Mouse (Mus musculus): ENCODE results near the gene Calm4. TPM values are rescaled to one million over a fixed set of nuclear protein-coding genes. Genes with fewer than 3 reads are reported as not detected.
"Not testable (repeated sequence)": the region's sequence is repeated elsewhere in the genome, so short reads cannot be mapped to it uniquely, and the experiment has no call there.

Calm4 gene
- 0.68 and 1.5 TPM in 2 replicates for polyA plus RNA-seq (2012; rRNA removed)

DNA sequence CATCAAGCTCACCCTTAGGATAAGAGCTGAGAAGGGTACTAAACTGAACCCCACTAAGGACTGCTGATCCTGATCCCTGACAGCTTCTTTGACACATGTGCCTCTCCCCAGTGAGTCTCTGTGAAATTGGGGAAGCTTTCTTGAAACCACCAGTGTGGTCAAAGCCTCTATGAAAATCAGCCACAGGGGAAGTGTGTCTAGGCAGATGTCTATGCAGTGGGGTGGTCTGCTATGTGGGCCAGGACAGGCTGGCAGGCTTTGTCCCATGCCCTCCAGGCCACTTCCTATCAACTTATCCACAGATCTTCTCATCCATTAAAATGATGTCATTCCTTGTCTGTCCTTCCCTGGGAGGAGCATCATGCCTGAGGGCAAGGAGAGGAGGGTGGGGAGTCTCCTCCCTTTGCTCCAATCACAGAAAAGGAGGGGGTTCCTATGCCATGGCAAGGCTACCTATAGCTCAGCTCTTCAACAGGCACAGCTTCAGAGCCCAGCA is at the start of gene Calm4:
TSS of gene Calm4 (plus strand) at position 446 of the 496 bp plus-strand sequence.
- not testable (repeated sequence) for H3K27me3 ChIP-seq (ENCODE audit: control insufficient read depth, insufficient read depth, low read length); H3K36me3 ChIP-seq (ENCODE audit: control insufficient read depth, insufficient read depth, low read length); H3K27ac ChIP-seq (ENCODE audit: control insufficient read depth, insufficient read depth, low read length); DNase-seq; H3K4me1 ChIP-seq (replicated peaks; ENCODE audit: control insufficient read depth, insufficient read depth, low read length); H3K4me3 ChIP-seq (ENCODE audit: control insufficient read depth, insufficient read depth, low read length)

DNA sequence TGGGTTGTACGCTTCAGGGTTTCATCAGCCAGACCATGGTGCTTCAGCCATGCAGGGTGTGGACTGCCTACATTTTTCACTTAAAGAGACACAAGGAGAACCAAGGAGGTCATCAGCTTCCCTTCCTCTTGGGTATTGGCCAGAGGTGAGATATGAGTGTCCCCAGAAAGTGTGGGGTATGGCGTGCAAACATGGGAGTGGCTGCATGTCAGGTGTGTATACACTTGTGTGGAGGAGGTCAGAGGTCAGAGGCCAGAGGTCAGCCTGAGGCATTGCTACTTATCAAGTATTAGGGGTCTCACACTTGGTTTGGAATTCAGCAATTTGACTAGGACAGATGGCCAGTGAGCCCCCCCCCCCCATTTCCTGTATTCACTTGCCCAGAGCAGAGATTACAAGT is 49.0 kb upstream of the Calm4 start:
- H3K4me3 ChIP-seq (ENCODE audit: control insufficient read depth, insufficient read depth, low read length), result no peak overlapping the region
- no peak overlapping the region for H3K27ac ChIP-seq (ENCODE audit: control insufficient read depth, insufficient read depth, low read length)
- WGBS, result 100% methylated on average over 2 of the region's 2 CpGs

GRCm38 (mm10) chr13:3789531-3789930 is 48.0 kb upstream of the Calm4 start:
- Histone ChIP-seq H3K27me3 (ENCODE audit: control insufficient read depth, insufficient read depth, low read length) (no peaks in the 10 kb centered on the region), H3K4me3 (ENCODE audit: control insufficient read depth, insufficient read depth, low read length) (no peak overlapping the region), H3K27ac (ENCODE audit: control insufficient read depth, insufficient read depth, low read length) (no peak overlapping the region), H3K36me3 (ENCODE audit: control insufficient read depth, insufficient read depth, low read length) (no peaks in the 10 kb centered on the region), H3K4me1 (replicated peaks; ENCODE audit: control insufficient read depth, insufficient read depth, low read length) (no peaks in the 10 kb centered on the region)
- 90% methylated on average over 2 of the region's 2 CpGs for WGBS
- no peak for DNase-seq
- TF ChIP-seq POLR2A (IDR thresholded peaks at IDR 0.05; ENCODE audit: control insufficient read depth, extremely low read depth, insufficient read depth, low read length, poor library complexity) (no peak), CTCF (IDR thresholded peaks at IDR 0.05; ENCODE audit: borderline replicate concordance, control insufficient read depth, extremely low read depth, insufficient read depth, low read length, poor library complexity) (no peak)

More for the DNA sequence above, 49.0 kb upstream of the Calm4 start:
- TF ChIP-seq POLR2A (IDR thresholded peaks at IDR 0.05; ENCODE audit: control insufficient read depth, extremely low read depth, insufficient read depth, low read length, poor library complexity) (no peak), CTCF (IDR thresholded peaks at IDR 0.05; ENCODE audit: borderline replicate concordance, control insufficient read depth, extremely low read depth, insufficient read depth, low read length, poor library complexity) (no peak)
- DNase-seq, result no peak
- H3K4me1 ChIP-seq (replicated peaks; ENCODE audit: control insufficient read depth, insufficient read depth, low read length), result no peaks in the 10 kb centered on the region
- no peaks in the 10 kb centered on the region for H3K36me3 ChIP-seq (ENCODE audit: control insufficient read depth, insufficient read depth, low read length)
- H3K27me3 ChIP-seq (ENCODE audit: control insufficient read depth, insufficient read depth, low read length), result no peaks in the 10 kb centered on the region

DNA sequence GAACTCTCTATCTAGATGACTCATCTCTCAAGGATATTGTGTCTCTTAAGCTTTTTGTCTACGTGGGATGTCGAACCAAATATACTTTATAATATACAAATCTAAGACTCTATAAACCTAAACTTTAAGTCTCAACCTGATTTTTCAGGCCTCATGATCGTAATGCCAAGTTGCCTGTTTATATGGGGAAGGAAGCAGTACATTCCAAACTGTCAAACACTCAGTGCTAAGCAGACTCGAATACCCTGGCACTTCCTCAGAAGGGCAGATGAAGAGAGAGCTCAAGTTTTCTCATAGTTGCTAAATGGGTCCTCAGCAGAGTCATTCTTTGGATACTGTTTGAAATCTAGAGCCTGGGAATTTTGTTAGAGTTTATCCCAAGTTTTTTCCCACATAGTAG is 40.9 kb upstream of the Calm4 start:
- TF ChIP-seq CTCF (IDR thresholded peaks at IDR 0.05; ENCODE audit: borderline replicate concordance, control insufficient read depth, extremely low read depth, insufficient read depth, low read length, poor library complexity), result no peak
- TF ChIP-seq POLR2A (IDR thresholded peaks at IDR 0.05; ENCODE audit: control insufficient read depth, extremely low read depth, insufficient read depth, low read length, poor library complexity), result no peak
- 73% methylated on average over 4 of the region's 4 CpGs for WGBS
- DNase-seq, result no peak
- Histone ChIP-seq H3K4me3 (ENCODE audit: control insufficient read depth, insufficient read depth, low read length) (no peak overlapping the region), H3K4me1 (replicated peaks; ENCODE audit: control insufficient read depth, insufficient read depth, low read length) (no peaks in the 10 kb centered on the region), H3K36me3 (ENCODE audit: control insufficient read depth, insufficient read depth, low read length) (no peaks in the 10 kb centered on the region), H3K27ac (ENCODE audit: control insufficient read depth, insufficient read depth, low read length) (no peak overlapping the region), H3K27me3 (ENCODE audit: control insufficient read depth, insufficient read depth, low read length) (no peaks in the 10 kb centered on the region)

- no peaks in the 10 kb centered on the region for H3K4me1 ChIP-seq (replicated peaks; ENCODE audit: control insufficient read depth, insufficient read depth, low read length)
- no peak overlapping the region for H3K4me3 ChIP-seq (ENCODE audit: control insufficient read depth, insufficient read depth, low read length)
- no peaks in the 10 kb centered on the region for H3K36me3 ChIP-seq (ENCODE audit: control insufficient read depth, insufficient read depth, low read length)
- TF ChIP-seq CTCF (IDR thresholded peaks at IDR 0.05; ENCODE audit: borderline replicate concordance, control insufficient read depth, extremely low read depth, insufficient read depth, low read length, poor library complexity), result no peak
- TF ChIP-seq POLR2A (IDR thresholded peaks at IDR 0.05; ENCODE audit: control insufficient read depth, extremely low read depth, insufficient read depth, low read length, poor library complexity), result no peak
- H3K27ac ChIP-seq (ENCODE audit: control insufficient read depth, insufficient read depth, low read length), result no peak overlapping the region
- DNase-seq, result no peak
- H3K27me3 ChIP-seq (ENCODE audit: control insufficient read depth, insufficient read depth, low read length), result no peaks in the 10 kb centered on the region
Measured at GRCm38 (mm10) chr13:3798751-3799150, 38.8 kb upstream of the Calm4 start.

DNA sequence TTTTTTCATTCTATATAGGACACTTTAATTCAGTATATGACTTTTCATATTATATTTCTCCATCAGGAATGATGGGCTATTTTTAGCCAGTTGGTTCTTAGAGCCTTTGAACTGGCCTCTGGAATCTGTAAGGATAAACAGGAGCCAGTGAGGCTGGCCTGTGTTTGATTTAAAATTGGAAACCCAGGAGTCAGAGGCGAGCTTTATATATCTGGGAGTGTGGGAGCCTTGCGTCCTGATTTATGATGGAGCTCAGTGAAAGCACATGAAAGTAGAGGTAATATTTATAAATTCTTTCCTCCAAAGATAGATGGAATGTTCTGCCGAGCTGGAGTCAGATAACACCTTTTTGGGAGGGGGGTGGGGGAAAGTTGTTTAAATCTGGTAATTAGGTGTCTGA is 38.2 kb upstream of the Calm4 start:
- Histone ChIP-seq H3K27ac (ENCODE audit: control insufficient read depth, insufficient read depth, low read length) (no peak overlapping the region), H3K4me1 (replicated peaks; ENCODE audit: control insufficient read depth, insufficient read depth, low read length) (no peaks in the 10 kb centered on the region), H3K27me3 (ENCODE audit: control insufficient read depth, insufficient read depth, low read length) (no peaks in the 10 kb centered on the region), H3K36me3 (ENCODE audit: control insufficient read depth, insufficient read depth, low read length) (no peaks in the 10 kb centered on the region), H3K4me3 (ENCODE audit: control insufficient read depth, insufficient read depth, low read length) (no peak overlapping the region)
- DNase-seq, result no peak
- 95% methylated on average over 3 of the region's 3 CpGs for WGBS
- TF ChIP-seq CTCF (IDR thresholded peaks at IDR 0.05; ENCODE audit: borderline replicate concordance, control insufficient read depth, extremely low read depth, insufficient read depth, low read length, poor library complexity) (no peak), POLR2A (IDR thresholded peaks at IDR 0.05; ENCODE audit: control insufficient read depth, extremely low read depth, insufficient read depth, low read length, poor library complexity) (no peak)

GRCm38 (mm10) chr13:3804186-3804585 is 33.4 kb upstream of the Calm4 start, which contains the start of gene Calml3:
TSS of gene Calml3 (minus strand) at chr13:3804316.
- Histone ChIP-seq H3K4me3 (ENCODE audit: control insufficient read depth, insufficient read depth, low read length) (no peak within 1 kb of the TSS), H3K36me3 (ENCODE audit: control insufficient read depth, insufficient read depth, low read length) (no peaks in the 10 kb centered on the region), H3K27ac (ENCODE audit: control insufficient read depth, insufficient read depth, low read length) (no peak within 1 kb of the TSS), H3K4me1 (replicated peaks; ENCODE audit: control insufficient read depth, insufficient read depth, low read length) (no peaks in the 10 kb centered on the region), H3K27me3 (ENCODE audit: control insufficient read depth, insufficient read depth, low read length) (no peaks in the 10 kb centered on the region)
- 74% methylated on average over 13 of the region's 13 CpGs for WGBS
- DNase-seq, result no peak
- TF ChIP-seq CTCF (IDR thresholded peaks at IDR 0.05; ENCODE audit: borderline replicate concordance, control insufficient read depth, extremely low read depth, insufficient read depth, low read length, poor library complexity) (no peak), POLR2A (IDR thresholded peaks at IDR 0.05; ENCODE audit: control insufficient read depth, extremely low read depth, insufficient read depth, low read length, poor library complexity) (no peak)
